Mouse (Mus musculus) CD8-positive naive resting alpha-beta T cell, adult 2 months (primary cell): ENCODE results near the gene Pmp22.

Experiments used
- DNase-seq, 2 experiments: peaks; one replicate each; pipeline ENCODE4 v3.0.0; 2022; ENCODE audit warnings: low read depth in 2 of 2, low spot score in 2 of 2

Pmp22 gene

DNA sequence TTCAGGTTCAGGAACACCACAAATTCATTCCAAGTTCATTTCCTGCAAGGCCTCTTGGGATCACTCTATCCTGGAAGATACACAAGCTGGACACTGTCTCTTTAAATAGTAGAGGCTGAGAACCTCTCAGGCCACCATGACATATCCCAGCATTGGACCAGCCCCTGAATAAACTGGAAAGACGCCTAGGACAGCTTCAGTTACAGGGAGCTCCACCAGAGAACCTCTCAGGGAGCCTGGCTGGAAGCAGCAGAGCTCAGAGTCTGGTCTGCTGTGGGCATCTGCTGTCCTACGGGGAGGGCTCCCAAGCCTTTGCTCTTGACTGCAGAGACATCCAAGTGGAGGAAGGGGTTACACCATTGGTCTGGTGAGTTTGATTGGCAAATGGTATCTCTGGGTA is at the start of gene Pmp22:
TSS of gene Pmp22 (plus strand) at position 199 of the 400 bp plus-strand sequence.
- no peak for DNase-seq

DNA sequence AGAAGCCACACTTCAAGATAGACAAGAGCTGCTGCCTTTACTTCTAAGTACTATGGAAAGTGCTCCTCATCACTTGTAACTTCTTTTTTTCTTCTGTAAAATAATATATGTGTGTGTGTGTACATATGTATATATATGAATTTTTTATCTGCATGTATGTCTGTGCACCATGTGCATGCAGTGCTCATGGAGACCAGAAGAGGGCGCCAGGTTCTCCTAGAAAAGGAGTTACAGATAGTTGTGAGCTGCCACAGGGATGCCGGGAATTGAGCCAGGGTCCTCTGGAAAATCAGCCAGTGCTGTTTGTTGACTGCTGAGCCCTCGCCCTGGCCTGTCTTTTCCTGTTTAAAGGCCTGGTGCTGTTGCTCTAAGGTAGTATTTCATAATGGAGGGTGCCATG is 44.2 kb upstream of the Pmp22 start:
- no peak for DNase-seq

GRCm38 (mm10) chr11:63088672-63089071 is 40.1 kb upstream of the Pmp22 start:
- DNase-seq: no peak

DNA sequence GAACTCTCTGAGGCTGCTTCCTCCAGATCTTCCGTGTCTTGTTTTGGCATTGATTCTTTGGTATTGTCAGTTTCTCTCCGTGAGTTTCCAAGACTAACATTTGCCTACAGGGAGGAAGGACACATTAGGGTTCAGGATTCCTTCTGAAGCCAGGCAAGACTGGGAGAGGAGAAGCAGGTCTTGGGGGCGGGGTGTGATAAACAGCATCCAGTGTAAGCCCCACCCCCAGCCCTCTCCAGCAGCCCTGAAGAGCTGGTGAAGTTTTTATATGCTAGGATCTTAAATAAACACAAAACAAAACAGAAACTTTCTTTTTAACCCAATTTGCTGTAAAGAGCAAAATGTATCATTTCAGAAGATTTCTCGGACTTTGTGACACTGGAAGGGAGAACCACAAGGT is 38.6 kb upstream of the Pmp22 start:
- no peak for DNase-seq

DNA sequence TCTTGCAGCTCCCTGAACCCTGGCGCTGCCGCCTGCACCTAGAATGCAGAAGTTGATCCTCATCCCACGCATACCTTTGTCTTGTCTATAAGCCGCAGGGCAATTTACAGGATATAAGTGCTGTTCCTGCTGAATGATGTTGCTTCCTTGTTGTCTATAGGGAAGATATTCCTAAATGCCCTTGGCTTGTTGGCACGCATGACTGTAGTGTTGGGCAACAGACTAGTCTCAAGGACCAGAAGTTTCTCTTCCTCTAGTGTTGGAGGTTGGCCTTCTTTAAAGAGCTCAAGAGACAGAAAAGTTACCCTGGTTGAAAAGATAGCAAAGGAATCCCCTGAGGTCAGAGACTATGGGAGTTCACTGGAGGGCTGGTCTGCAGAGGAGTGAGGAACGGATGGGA is 37.8 kb upstream of the Pmp22 start:
- DNase-seq: no peak

GRCm38 (mm10) chr11:63092271-63092670 is 36.5 kb upstream of the Pmp22 start:
- DNase-seq: no peak

DNA sequence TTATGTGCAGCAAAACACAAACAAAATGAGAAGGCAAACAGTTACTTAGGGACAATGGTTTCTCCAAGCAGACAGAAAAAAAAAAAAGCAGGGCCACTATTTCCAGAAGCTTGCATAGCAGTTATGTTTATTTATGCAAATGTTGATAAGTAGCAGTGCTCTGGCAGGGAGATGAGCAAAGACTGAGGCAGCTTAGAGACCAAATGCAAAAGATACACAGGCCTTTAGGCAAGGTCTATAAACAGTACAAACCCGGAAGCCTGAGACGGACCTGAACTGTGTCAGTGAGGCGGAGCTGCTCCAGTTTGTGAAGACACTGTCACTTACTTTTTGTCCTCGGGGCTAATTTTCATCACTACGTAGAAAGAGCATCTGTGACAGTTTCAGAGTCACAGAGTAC is 35.2 kb upstream of the Pmp22 start:
- DNase-seq: no peak

GRCm38 (mm10) chr11:63094496-63094895 is 34.3 kb upstream of the Pmp22 start:
- DNase-seq: no peak

GRCm38 (mm10) chr11:63098016-63098415 is 30.8 kb upstream of the Pmp22 start:
- no peak for DNase-seq

GRCm38 (mm10) chr11:63099390-63099789 is 29.4 kb upstream of the Pmp22 start:
- no peak for DNase-seq

- no peak for DNase-seq
Observed at GRCm38 (mm10) chr11:63103256-63103655, 25.5 kb upstream of the Pmp22 start.

DNA sequence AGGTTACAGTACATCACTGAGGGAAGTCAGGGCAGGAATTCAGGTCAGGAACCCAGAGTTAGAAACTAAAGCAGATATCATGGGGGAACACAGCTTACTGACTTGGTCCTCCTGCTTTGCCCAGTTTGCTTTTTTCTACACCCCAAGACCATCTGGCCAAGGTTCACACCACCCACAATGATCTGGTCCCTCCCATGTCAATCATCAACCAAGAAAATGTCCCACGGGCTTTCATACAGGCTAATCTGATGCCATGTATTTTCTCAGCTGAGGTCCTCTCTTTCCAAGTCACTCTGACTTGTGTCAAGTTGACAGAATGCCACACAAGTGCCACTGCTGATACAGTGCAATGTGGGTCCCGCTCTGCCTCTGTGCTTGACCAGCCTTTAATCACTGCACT is 24.8 kb upstream of the Pmp22 start:
- no peak for DNase-seq

DNA sequence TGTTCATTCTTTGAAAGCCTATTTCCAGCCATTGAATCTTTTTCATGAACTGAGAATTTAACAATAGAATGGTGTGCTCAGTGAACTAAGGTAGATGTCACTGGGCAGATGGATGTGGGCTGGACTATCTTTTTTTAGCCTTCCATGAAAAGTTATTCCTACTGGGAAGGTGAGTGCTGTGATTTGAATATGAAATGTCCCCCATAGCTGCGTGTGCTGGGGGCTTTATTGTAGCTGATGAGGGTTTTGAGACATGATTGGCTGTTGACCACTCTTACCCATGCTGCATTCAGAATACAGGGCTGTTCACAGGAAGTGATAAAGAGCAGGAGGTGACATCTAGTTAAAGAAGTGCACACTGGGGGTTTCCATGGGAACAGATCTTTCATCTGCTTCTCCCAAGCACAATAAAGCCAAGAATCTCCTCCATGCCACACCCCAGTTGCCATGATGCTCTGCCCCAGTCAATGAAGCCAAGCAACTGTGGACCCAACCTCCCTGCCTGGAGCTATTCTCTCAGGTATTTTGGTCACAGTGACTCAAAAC is 19.5 kb upstream of the Pmp22 start:
- DNase-seq: no peak

GRCm38 (mm10) chr11:63110329-63110728 is 18.5 kb upstream of the Pmp22 start:
- no peak for DNase-seq

- no peak for DNase-seq
Observed at GRCm38 (mm10) chr11:63114807-63115641, 13.8 kb upstream of the Pmp22 start.

- DNase-seq: no peak
Observed at GRCm38 (mm10) chr11:63116652-63117051, 12.1 kb upstream of the Pmp22 start.

DNA sequence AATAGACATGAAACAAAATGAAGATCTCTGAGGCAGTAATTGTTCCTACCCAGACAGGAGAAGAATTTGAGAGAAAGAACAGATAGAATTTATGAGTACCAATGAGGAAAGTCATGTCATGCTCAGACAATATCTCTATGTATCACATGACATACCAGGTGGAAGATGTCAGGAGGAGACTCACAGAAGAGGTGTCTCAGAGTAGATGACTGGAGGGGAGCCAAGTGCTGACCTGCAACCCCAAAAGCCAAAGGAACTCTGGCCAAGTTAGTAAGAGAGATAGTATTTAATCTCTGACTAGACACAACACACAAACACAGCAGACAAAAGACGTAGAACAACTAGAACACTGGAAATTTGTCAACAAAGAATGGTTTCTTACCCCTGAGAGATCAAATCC is 11.5 kb upstream of the Pmp22 start:
- DNase-seq: no peak

- DNase-seq: no peak
Observed at GRCm38 (mm10) chr11:63119791-63120190, 9.0 kb upstream of the Pmp22 start.

GRCm38 (mm10) chr11:63122249-63122648 is 6.5 kb upstream of the Pmp22 start:
- DNase-seq: no peak

DNA sequence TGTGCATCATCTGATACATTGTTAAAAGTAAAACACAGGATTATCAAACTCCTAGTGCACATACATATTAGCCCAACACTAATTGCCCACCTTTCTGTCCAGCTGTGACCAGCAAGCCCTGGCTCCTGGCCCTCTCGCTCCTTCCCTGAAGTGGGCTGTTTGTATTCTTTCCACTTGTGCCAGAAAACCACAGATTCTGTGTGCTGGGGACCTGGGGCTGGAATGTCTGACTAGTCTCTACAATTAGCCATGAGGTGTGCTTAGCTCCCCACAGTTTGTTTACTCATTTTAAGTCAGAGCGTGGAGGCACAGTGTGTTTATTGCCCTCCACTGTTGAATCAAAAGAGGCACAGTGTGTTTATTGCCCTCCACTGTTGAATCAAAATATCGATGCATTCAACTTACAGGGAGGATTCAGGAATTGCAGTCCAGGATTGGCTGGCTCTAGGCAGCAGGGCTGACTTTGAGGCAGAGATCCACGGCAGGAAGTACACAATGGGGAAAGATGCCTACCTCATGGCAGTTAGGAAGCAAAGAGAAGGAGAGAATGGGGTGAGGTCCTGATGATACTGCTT is 5.9 kb upstream of the Pmp22 start:
- DNase-seq: no peak

- no peak for DNase-seq
Observed at GRCm38 (mm10) chr11:63124316-63124715, 4.5 kb upstream of the Pmp22 start.

DNA sequence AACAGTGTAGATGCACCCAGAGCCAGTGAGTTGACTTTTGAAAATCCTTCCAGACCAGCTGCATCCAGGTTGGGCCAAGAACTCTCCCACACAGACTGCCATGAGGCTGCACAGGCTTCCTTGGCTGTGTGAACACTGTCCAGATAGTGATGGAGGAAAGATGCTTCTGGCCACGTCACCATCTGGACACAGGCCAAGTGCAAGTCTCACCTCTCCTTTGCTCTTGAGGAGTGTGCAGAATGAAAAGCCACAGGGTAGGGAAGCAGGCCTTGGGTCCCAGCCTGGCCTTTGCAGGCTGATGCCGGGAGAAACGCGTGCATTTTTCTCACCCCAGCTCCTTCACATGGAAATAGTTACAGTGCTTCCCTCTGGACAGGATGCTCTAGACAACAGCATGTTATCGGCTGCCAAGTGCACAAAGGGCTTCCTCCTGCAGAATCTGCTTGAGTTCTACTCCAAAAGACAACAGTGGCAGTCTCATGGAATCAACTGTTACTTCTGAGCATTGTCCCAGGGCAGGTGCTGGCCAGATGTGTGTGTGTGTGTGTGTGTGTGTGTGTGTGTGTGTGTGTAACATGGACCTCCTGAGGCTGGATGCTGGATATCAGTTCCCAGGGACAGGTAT is 2.8 kb upstream of the Pmp22 start:
- no peak for DNase-seq
